Mouse (Mus musculus) testis, adult 2 months (tissue): Measurements from ENCODE around the gene Plcg2. TPM values are rescaled to one million over a fixed set of nuclear protein-coding genes. Genes with fewer than 3 reads are reported as not detected.

Experiments
- H3K27ac ChIP-seq: fragments of 200-500 bp; 2 replicates; pipeline ENCODE4 v1.5.1; 2012; ENCODE audit warnings: low read depth, low read length; ENCODE audit not compliant: control insufficient read depth, insufficient read depth
- H3K27me3 ChIP-seq: fragments of 200-500 bp; 2 replicates; pipeline ENCODE4 v1.6.1; 2012; ENCODE audit warnings: mild to moderate bottlenecking, low read length, moderate library complexity; ENCODE audit not compliant: control insufficient read depth, insufficient read depth
- H3K36me3 ChIP-seq: fragments of 200-500 bp; 2 replicates; pipeline ENCODE4 v1.6.1; 2012; ENCODE audit warnings: mild to moderate bottlenecking, low read length; ENCODE audit not compliant: control insufficient read depth, insufficient read depth
- H3K4me1 ChIP-seq: fragments of 200-500 bp; 2 replicates; pipeline ENCODE4 v1.6.1; 2012; ENCODE audit warnings: low read length; ENCODE audit not compliant: control insufficient read depth, insufficient read depth
- H3K4me3 ChIP-seq: fragments of 200-500 bp; 2 replicates; pipeline ENCODE4 v1.5.1; 2012; ENCODE audit warnings: low read depth, mild to moderate bottlenecking, low read length, moderate library complexity, mixed read lengths; ENCODE audit not compliant: control insufficient read depth
- CTCF ChIP-seq: fragments of 200-500 bp; IDR thresholded peaks from 2 replicates; pipeline ENCODE4 v1.5.1; 2012; ENCODE audit warnings: low read depth, mild to moderate bottlenecking, inconsistent platforms, low read length, moderate library complexity; ENCODE audit not compliant: control insufficient read depth, insufficient read depth, insufficient replicate concordance
- POLR2A ChIP-seq: fragments of 200-500 bp; IDR thresholded peaks from 2 replicates; pipeline ENCODE4 v1.6.1; 2012; ENCODE audit warnings: low read depth, mild to moderate bottlenecking, inconsistent platforms, low read length, moderate library complexity; ENCODE audit not compliant: control insufficient read depth
- polyA plus RNA-seq: library from polyadenylated mRNA; depleted of rRNA; stranded (reverse); fragments of >200 nt; gene quantifications from 2 replicates; pipeline ENCODE4 v1.2.3, GENCODE M21; 2012

Plcg2 gene
- polyA plus RNA-seq, 1 experiment, result 4.6 TPM

DNA sequence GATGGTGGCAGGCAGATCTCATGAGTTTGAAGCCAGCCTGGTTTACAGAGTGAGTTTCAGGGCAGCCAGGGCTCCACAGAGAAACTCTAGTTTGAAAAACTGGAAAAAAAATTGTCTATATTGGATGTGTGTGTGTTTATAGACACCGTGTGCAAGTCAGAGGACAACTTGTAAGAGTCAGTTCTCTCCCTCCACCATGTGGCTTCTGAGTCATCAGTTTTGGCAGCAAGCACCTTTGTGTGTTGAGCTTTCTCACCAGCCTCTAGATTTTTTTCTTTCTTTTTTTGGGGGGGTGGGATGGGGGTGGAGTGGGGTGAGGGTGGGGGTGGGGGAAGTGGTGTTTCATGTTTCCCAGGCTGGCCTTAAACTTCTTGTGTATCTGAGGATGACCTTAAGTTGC lies 12.8 kb upstream of the Plcg2 start:
- H3K4me3 ChIP-seq, result no peak overlapping the region
- TF ChIP-seq POLR2A (no peak), CTCF (no peak)

DNA sequence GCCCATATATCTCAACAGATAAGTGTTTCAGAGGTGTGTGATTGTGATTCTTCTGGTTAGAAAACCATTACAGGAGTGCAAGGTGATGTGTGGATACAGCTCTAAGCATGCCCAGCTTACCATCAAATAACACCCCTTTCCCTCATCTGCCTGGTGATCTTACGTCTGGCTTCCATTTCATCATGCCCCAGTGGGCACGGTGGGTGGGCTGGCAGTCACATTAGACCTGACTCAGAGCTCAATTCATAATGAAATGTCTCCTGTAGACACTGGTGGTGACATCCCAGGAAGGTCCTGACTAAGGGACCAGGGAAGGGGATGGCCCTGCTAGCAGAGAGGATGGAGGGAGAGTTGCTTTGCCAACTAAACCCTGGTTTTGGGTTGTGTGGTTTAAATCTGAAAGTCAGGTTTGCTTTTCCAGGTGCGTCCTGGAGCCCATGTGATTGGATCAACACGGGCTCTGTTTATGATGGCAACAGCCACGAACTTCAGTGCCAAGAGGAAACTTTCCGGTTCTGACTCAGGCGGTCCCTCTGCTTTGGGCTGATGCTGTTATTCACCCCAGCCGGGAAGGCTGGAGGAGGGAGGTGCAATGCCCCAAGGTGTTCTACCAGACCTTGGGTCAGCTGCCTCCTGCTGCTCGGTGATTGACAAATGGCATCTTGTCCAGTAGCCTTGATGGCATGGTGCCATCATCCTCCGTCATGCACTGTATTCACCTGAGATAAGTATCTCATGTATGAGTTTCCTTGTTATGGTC lies 9.7 kb upstream of the Plcg2 start:
- Histone ChIP-seq H3K27me3 (no peaks in the 10 kb centered on the region), H3K4me1 (no peaks in the 10 kb centered on the region), H3K27ac (no peak overlapping the region), H3K36me3 (no peaks in the 10 kb centered on the region), H3K4me3 (no peak overlapping the region)
- TF ChIP-seq POLR2A (no peak), CTCF (no peak)

More for the DNA sequence above, 12.8 kb upstream of the Plcg2 start:
- H3K36me3 ChIP-seq, result no peaks in the 10 kb centered on the region
- H3K4me1 ChIP-seq, result no peaks in the 10 kb centered on the region
- no peaks in the 10 kb centered on the region for H3K27me3 ChIP-seq
- no peak overlapping the region for H3K27ac ChIP-seq

DNA sequence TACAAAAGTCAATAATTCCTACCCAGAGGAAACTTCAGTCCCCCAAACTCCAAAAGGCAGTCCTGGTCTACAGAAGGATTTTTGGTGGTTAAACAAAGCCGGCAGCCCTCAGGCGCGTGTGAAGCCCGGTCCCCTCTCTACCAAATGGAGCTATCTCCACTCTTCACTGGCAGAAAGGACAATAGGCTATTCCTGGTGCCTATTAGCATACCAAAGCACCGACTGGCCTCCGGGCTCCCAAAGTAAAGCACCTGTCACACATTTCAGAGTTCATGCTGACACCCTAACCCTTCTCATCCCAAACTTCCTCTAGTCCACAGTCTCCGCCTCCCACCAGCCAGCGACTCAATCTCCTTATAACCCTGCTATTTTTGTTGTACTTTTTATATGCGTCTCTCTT lies 4.5 kb upstream of the Plcg2 start:
- H3K36me3 ChIP-seq, result no peaks in the 10 kb centered on the region
- no peak overlapping the region for H3K27ac ChIP-seq
- H3K27me3 ChIP-seq, result no peaks in the 10 kb centered on the region
- peaks cover 5% of the 10 kb centered on the region for H3K4me1 ChIP-seq
- no peak for TF ChIP-seq POLR2A
- no peak for TF ChIP-seq CTCF
- H3K4me3 ChIP-seq, result no peak overlapping the region

DNA sequence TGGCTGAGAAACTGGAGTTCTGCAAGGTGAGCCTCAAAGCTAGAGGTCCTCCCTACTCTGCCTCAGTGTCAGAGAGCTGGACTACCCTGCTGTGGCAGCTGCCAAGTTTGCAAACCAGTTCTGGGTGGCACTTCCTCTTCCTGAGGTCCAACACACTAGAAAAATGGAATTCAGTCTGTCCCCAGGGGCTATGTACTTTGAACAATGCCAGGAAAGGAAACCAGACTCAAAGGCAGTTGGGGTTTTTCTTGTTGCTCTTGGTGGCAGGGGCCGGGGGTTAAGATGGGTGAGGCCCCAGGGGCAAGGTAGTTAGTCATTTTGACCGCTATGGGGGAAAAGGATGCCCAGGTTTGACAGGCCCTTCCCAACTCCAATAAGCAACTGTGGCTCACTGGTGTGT lies 3.2 kb upstream of the Plcg2 start:
- H3K27me3 ChIP-seq, result no peaks in the 10 kb centered on the region
- no peak overlapping the region for H3K27ac ChIP-seq
- H3K4me3 ChIP-seq, result no peak overlapping the region
- no peaks in the 10 kb centered on the region for H3K36me3 ChIP-seq
- TF ChIP-seq POLR2A (no peak), CTCF (no peak)
- H3K4me1 ChIP-seq, result peaks cover 9% of the 10 kb centered on the region

DNA sequence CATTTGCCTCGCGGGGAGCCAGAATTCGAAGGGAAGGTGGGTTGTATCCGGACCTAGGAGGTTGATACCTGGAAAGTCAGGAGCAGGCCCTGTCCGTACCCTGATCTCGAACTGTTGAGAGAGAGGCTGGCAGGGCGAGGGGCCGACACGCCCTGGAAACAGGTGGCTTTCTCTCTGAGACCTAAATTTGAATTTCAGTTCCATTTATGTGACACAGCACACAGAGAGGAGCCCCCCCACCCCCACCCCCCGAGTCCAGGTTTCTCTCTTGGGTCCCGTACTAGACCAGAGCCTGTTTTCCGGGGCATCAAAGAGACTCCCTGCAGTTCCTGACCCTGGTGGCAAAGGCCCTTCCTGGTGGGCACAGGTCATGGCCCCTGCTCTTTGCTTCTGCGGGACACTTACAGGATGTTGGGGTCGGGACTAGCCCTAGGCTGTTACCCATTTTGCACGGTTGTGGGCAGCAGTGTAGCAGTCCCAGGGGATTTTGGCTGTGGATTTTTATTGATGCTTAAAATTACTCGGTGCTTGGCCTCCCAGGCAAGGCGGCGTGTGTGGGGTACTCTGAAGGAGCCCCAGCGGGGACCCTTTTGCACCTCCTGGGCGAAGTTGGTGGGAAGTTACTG lies 937 bp downstream of the Plcg2 start:
- Histone ChIP-seq H3K27ac (no peak overlapping the region), H3K36me3 (no peaks in the 10 kb centered on the region), H3K27me3 (no peaks in the 10 kb centered on the region), H3K4me1 (peaks cover 9% of the 10 kb centered on the region), H3K4me3 (peak overlapping the region; percentile 47)
- no peak for TF ChIP-seq POLR2A
- TF ChIP-seq CTCF, result no peak

DNA sequence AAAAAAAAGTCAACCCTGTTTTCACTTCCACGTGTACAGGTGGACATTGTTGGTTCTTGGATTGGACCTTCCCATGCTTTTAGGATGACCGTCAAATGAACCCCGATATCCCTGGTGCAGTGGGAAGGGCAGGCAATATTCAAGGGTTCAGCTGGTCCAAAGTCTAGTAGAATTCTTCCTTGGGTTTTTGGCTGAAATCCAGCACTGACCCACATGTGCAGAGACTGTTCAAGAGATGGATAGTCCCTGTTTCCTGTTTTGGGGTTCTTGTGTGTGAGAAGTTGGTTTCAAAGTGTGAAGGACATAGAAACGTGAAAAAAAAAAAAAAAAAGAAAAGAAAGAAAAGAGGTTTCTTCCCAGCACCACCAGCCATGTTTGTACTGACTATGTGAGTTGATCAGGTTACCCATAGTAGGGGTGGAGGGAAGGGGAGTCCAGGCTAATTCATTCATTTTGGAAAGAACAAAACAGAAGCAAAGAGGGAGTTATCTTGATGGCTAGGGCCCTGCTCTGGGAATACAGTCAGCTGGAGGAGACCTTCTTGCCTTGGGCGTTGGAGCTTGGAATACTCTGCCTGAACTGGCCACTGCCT lies 2.2 kb downstream of the Plcg2 start:
- H3K4me1 ChIP-seq, result peaks cover 9% of the 10 kb centered on the region
- H3K27ac ChIP-seq, result no peak overlapping the region
- no peak for TF ChIP-seq POLR2A
- no peak for TF ChIP-seq CTCF
- H3K4me3 ChIP-seq, result no peak overlapping the region
- H3K36me3 ChIP-seq, result no peaks in the 10 kb centered on the region
- H3K27me3 ChIP-seq, result no peaks in the 10 kb centered on the region

DNA sequence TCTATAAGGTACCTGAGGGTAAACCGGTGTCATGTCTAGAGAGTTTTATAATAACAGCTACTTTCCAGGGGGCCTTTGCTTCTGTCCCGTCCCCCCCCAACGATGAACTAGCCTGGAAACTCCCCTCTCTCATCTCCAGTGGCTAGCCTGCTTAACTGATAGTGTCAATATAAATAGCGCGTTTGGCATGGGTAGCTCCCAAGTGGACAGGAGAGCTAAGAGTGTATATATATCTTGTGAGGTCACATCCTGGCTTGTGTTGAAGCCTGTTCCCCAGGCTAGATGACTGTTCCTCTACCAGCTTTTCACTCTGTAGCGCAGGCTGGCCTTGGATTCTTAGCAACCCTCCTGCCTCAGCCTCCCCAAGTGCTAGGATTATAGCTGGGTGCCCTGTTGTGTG lies 3.2 kb downstream of the Plcg2 start:
- TF ChIP-seq CTCF (no peak), POLR2A (no peak)
- H3K27ac ChIP-seq, result no peak overlapping the region
- H3K27me3 ChIP-seq, result no peaks in the 10 kb centered on the region
- H3K4me1 ChIP-seq, result peaks cover 9% of the 10 kb centered on the region
- H3K36me3 ChIP-seq, result no peaks in the 10 kb centered on the region
- H3K4me3 ChIP-seq, result no peak overlapping the region
